Mouse (Mus musculus) ES-Bruce4 (cell line): ENCODE data around the gene Tbc1d2b.

Experiments
- CTCF ChIP-seq: IDR thresholded peaks from one replicate; pipeline ENCODE4 v1.8.1; 2011; ENCODE audit warnings: low read depth, low read length
- POLR2A ChIP-seq: IDR thresholded peaks from one replicate; pipeline ENCODE4 v1.8.1; 2011; ENCODE audit warnings: low read length; ENCODE audit not compliant: insufficient read depth

DNA sequence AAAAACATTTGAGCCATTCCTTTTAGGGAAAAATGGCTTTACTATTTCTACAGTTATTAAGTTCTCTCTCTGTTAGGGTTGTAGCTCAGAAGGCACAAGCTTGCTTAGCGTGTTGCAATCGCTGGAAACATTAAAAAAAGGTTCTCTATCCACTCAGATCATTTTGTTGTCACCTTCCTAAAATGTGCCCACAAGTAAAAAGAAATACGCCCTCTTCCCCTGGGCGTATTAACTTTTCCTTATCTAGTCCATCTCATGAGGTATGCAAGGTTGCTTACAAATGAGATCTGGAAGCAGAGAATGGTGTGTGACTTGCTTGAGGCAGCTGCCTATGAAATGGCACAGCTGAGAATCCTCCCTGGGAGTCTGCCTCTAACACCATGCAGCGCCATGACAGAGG, 33.8 kb downstream of the Tbc1d2b start:
- TF ChIP-seq CTCF (no peak), POLR2A (no peak)
